Mouse (Mus musculus) limb, embryonic 10.5 days (tissue): ENCODE measurements at regions not wholly inside any gene's neighbourhood (a gene's known extent, or its start where the extent isn't known, plus 50 kb on each side); places are given as distances from the start of the nearest gene placed in this dataset.
A peak's percentile ranks its signal among the peaks of the same experiment; 100 is the strongest.

ENCODE experiments used
- DNase-seq: peaks from one replicate; pipeline ENCODE4 v3.0.0-alpha.2; 2017; ENCODE audit warnings: low spot score
- H3K27ac ChIP-seq: fragments of 300-500 bp; sonication (generic); 2 replicates; pipeline ENCODE4 v1.5.1; 2016; ENCODE audit warnings: mild to moderate bottlenecking
- H3K27me3 ChIP-seq: fragments of 300-500 bp; sonication (generic); 2 replicates; pipeline ENCODE4 v1.6.1; 2016; ENCODE audit warnings: low read depth, mild to moderate bottlenecking; ENCODE audit not compliant: poor library complexity, severe bottlenecking
- H3K36me3 ChIP-seq: fragments of 300-500 bp; sonication (generic); 2 replicates; pipeline ENCODE4 v1.6.1; 2016; ENCODE audit warnings: mild to moderate bottlenecking, moderate library complexity
- H3K4me1 ChIP-seq: fragments of 300-500 bp; sonication (generic); 2 replicates; pipeline ENCODE4 v1.6.1; 2016
- H3K4me3 ChIP-seq: fragments of 300-500 bp; sonication (generic); 2 replicates; pipeline ENCODE4 v1.5.1; 2016; ENCODE audit warnings: mild to moderate bottlenecking, moderate library complexity
- H3K9me3 ChIP-seq: fragments of 300-500 bp; sonication (generic); replicated peaks from 2 replicates; pipeline ENCODE4 v1.6.1; 2016; ENCODE audit warnings: mild to moderate bottlenecking
- WGBS: fragments of 180-500 bp; shearing (Covaris S2); methylation state at CpG from one replicate; pipeline ENCODE4 v1.1.7; 2016; 5-methylcytosine and 5-hydroxymethylcytosine counted together

- H3K4me3 ChIP-seq = no peak overlapping the region
- no peaks in the 10 kb centered on the region for H3K27me3 ChIP-seq
- DNase-seq = no peak
- H3K4me1 ChIP-seq = peaks cover 53% of the 10 kb centered on the region
- peak overlapping the region; percentile 71 for H3K27ac ChIP-seq
- H3K9me3 ChIP-seq = no peaks in the 10 kb centered on the region
- 45% methylated on average over 5 of the region's 5 CpGs for WGBS
- no peaks in the 10 kb centered on the region for H3K36me3 ChIP-seq
Observed at GRCm38 (mm10) chr11:24372616-24373015, 294.8 kb downstream of the Bcl11a start.

GRCm38 (mm10) chr11:24373301-24373700, 295.4 kb downstream of the Bcl11a start:
- peaks cover 54% of the 10 kb centered on the region for H3K4me1 ChIP-seq

GRCm38 (mm10) chr11:24377530-24377929, 299.7 kb downstream of the Bcl11a start:
- no peaks in the 10 kb centered on the region for H3K27me3 ChIP-seq
- H3K4me3 ChIP-seq = no peak overlapping the region
- WGBS = 70% methylated on average over 2 of the region's 2 CpGs
- no peaks in the 10 kb centered on the region for H3K36me3 ChIP-seq
- H3K9me3 ChIP-seq = no peaks in the 10 kb centered on the region
- no peak for DNase-seq
- H3K27ac ChIP-seq = no peak overlapping the region
- peaks cover 16% of the 10 kb centered on the region for H3K4me1 ChIP-seq

More at GRCm38 (mm10) chr11:24373301-24373700, 295.4 kb downstream of the Bcl11a start:
- no peak overlapping the region for H3K27ac ChIP-seq
- no peaks in the 10 kb centered on the region for H3K27me3 ChIP-seq
- DNase-seq = no peak
- H3K4me3 ChIP-seq = no peak overlapping the region
- H3K36me3 ChIP-seq = no peaks in the 10 kb centered on the region
- 72% methylated on average over 4 of the region's 4 CpGs for WGBS
- no peaks in the 10 kb centered on the region for H3K9me3 ChIP-seq

GRCm38 (mm10) chr11:24390578-24390977, 312.7 kb downstream of the Bcl11a start:
- no peaks in the 10 kb centered on the region for H3K36me3 ChIP-seq
- H3K27me3 ChIP-seq = no peaks in the 10 kb centered on the region
- H3K9me3 ChIP-seq = no peaks in the 10 kb centered on the region
- H3K4me3 ChIP-seq = no peak overlapping the region
- H3K4me1 ChIP-seq = peaks cover 12% of the 10 kb centered on the region
- DNase-seq = no peak
- H3K27ac ChIP-seq = 0 out of 2 replicates have a peak overlapping the region, but pooled peaks have one; percentile 21
- 66% methylated on average over 5 of the region's 5 CpGs for WGBS

GRCm38 (mm10) chr11:24391385-24391784, 313.5 kb downstream of the Bcl11a start:
- DNase-seq = no peak
- Histone ChIP-seq H3K9me3 (no peaks in the 10 kb centered on the region), H3K4me1 (peaks cover 12% of the 10 kb centered on the region), H3K36me3 (no peaks in the 10 kb centered on the region), H3K4me3 (no peak overlapping the region), H3K27ac (no peak overlapping the region), H3K27me3 (no peaks in the 10 kb centered on the region)
- WGBS = 82% methylated on average over 1 of the region's 1 CpGs

- Histone ChIP-seq H3K36me3 (no peaks in the 10 kb centered on the region), H3K27ac (no peak overlapping the region), H3K9me3 (no peaks in the 10 kb centered on the region), H3K27me3 (no peaks in the 10 kb centered on the region), H3K4me3 (no peak overlapping the region), H3K4me1 (peaks cover 10% of the 10 kb centered on the region)
- WGBS = 92% methylated on average over 2 of the region's 2 CpGs
- no peak for DNase-seq
Observed at GRCm38 (mm10) chr11:24395478-24395877, 317.6 kb downstream of the Bcl11a start.

GRCm38 (mm10) chr11:24396911-24397310, 319.1 kb downstream of the Bcl11a start:
- no peak for DNase-seq
- WGBS = 88% methylated on average over 5 of the region's 5 CpGs
- Histone ChIP-seq H3K4me3 (no peak overlapping the region), H3K4me1 (no peaks in the 10 kb centered on the region), H3K27me3 (no peaks in the 10 kb centered on the region), H3K27ac (no peak overlapping the region), H3K9me3 (no peaks in the 10 kb centered on the region), H3K36me3 (no peaks in the 10 kb centered on the region)

- no peaks in the 10 kb centered on the region for H3K4me1 ChIP-seq
- H3K4me3 ChIP-seq = no peak overlapping the region
- no peak for DNase-seq
- 89% methylated on average over 1 of the region's 1 CpGs for WGBS
- no peak overlapping the region for H3K27ac ChIP-seq
- no peaks in the 10 kb centered on the region for H3K9me3 ChIP-seq
- H3K36me3 ChIP-seq = no peaks in the 10 kb centered on the region
- H3K27me3 ChIP-seq = no peaks in the 10 kb centered on the region
Observed at GRCm38 (mm10) chr11:24397710-24398109, 319.9 kb downstream of the Bcl11a start.

GRCm38 (mm10) chr11:24401151-24401550, 323.3 kb downstream of the Bcl11a start:
- Histone ChIP-seq H3K4me3 (no peak overlapping the region), H3K9me3 (no peaks in the 10 kb centered on the region), H3K36me3 (no peaks in the 10 kb centered on the region), H3K4me1 (no peaks in the 10 kb centered on the region), H3K27me3 (no peaks in the 10 kb centered on the region), H3K27ac (no peak overlapping the region)
- no peak for DNase-seq
- 84% methylated on average over 3 of the region's 3 CpGs for WGBS

- WGBS = 62% methylated on average over 3 of the region's 3 CpGs
- no peaks in the 10 kb centered on the region for H3K36me3 ChIP-seq
- no peak overlapping the region for H3K27ac ChIP-seq
- H3K9me3 ChIP-seq = no peaks in the 10 kb centered on the region
- no peaks in the 10 kb centered on the region for H3K4me1 ChIP-seq
- no peak for DNase-seq
- H3K4me3 ChIP-seq = no peak overlapping the region
- no peaks in the 10 kb centered on the region for H3K27me3 ChIP-seq
Observed at GRCm38 (mm10) chr11:24402127-24402526, 324.3 kb downstream of the Bcl11a start.

GRCm38 (mm10) chr11:24414804-24415203, 336.9 kb downstream of the Bcl11a start:
- Histone ChIP-seq H3K4me3 (no peak overlapping the region), H3K4me1 (no peaks in the 10 kb centered on the region), H3K9me3 (no peaks in the 10 kb centered on the region), H3K27ac (no peak overlapping the region), H3K27me3 (no peaks in the 10 kb centered on the region), H3K36me3 (no peaks in the 10 kb centered on the region)
- no peak for DNase-seq

- Histone ChIP-seq H3K36me3 (no peaks in the 10 kb centered on the region), H3K9me3 (no peaks in the 10 kb centered on the region), H3K27me3 (no peaks in the 10 kb centered on the region), H3K4me3 (no peak overlapping the region), H3K27ac (no peak overlapping the region), H3K4me1 (no peaks in the 10 kb centered on the region)
- no peak for DNase-seq
- WGBS = 93% methylated on average over 10 of the region's 10 CpGs
Observed at GRCm38 (mm10) chr11:24422066-24422775, 344.4 kb downstream of the Bcl11a start.

GRCm38 (mm10) chr11:24423278-24423677, 345.4 kb downstream of the Bcl11a start:
- Histone ChIP-seq H3K9me3 (no peaks in the 10 kb centered on the region), H3K4me3 (no peak overlapping the region), H3K4me1 (no peaks in the 10 kb centered on the region), H3K27ac (no peak overlapping the region), H3K36me3 (no peaks in the 10 kb centered on the region), H3K27me3 (no peaks in the 10 kb centered on the region)
- DNase-seq = no peak
- WGBS = 84% methylated on average over 6 of the region's 6 CpGs
